Mouse (Mus musculus) embryo, embryonic 10 days (tissue): ENCODE results near the gene Ugt1a9.
"Not testable (repeated sequence)": the region's sequence is repeated elsewhere in the genome, so short reads cannot be mapped to it uniquely, and the experiment has no call there.

Experiments used
- DNase-seq: peaks from one replicate; pipeline ENCODE4 v3.0.0-alpha.2; 2015; ENCODE audit warnings: low spot score

The Ugt1a9 gene

GRCm38 (mm10) chr1:88222216-88222615 lies 151.6 kb downstream of the Ugt1a9 start:
- DNase-seq: no peak

DNA sequence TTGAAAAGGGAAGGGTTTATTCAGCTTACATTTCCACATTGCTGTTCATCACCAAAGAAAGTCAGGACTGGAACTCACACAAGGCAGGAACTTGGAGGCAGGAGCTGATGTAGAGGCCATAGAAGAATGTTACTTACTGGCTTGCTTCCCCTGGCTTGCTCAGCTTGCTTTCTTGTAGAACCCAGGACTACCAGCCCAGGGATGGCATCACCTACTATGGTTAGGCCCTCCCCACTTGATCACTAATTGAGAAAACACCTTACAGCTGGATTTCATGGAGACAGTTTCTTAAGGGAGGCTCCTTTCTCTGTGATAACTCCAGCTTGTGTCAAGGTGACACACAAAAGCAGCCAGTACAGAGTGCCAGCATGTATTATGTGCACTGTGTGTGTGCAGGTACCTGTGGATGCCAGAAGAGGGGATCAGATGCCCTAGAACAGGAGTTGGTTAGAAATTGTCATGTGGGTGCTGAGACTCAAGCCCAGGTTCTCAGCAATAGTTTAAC lies 152.5 kb downstream of the Ugt1a9 start:
- not testable (repeated sequence) for DNase-seq

GRCm38 (mm10) chr1:88223591-88223990 lies 153.0 kb downstream of the Ugt1a9 start:
- DNase-seq: no peak

DNA sequence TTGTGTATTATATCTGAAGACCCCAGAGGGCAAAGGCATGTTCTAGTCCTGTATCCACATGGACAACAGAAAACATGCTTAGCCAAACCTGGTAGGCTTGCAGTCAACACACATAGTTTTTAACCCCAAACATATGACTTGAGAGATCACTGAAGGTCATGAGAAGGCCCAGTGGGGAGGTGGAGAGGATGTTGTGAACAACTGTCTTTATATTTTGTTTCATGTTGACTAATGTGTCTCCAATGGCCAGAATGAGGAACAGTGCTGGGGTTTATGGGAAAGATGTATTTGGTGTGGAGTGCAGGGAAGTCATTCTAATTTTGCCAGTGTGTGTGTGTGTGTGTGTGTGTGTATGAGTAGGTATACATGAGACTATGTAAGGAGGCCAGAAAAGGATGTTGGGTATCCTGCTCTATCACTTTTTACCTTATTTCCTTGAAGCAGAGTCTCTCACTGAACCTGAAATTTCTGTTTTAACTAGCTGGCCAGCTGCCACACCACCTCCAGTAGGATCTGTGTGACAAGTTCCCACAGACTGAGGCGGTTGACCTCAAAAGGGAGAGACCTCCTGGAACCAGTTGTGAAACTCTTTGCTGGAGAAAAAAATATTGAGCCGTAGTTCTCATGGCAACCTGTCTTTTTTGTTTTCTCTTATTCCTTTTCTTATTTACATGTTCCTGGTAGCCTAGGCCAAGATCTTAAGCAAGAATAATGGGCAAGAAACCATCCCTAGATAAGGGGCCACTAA lies 153.6 kb downstream of the Ugt1a9 start:
- no peak for DNase-seq

- not testable (repeated sequence) for DNase-seq
These were observed 154.7 kb downstream of the Ugt1a9 start for GRCm38 (mm10) chr1:88225301-88225700.

DNA sequence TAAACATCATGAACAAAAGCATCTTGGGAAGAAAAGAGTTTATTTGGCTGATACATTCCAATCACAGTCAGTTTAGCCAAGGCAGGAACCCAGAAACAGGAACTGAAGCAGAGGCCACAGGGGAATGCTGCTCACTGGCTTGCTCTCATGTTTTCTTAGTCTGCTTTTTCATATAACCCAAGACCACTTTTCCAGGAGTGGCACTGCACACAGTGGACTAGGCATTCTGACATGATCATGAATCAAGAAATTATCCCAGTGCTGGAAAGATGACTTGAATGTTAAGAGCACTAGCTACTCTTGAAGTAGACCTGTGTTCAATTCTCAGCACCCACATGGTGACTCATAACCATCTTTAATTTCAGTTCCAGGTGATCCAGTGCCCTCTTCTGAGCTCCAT lies 155.1 kb downstream of the Ugt1a9 start:
- no peak for DNase-seq

GRCm38 (mm10) chr1:88226670-88227379 lies 156.2 kb downstream of the Ugt1a9 start, which contains the start of gene Mroh2a:
Gene Mroh2a, plus strand, starts transcription at chr1:88226986.
- no peak for DNase-seq

GRCm38 (mm10) chr1:88227482-88227881 lies 156.9 kb downstream of the Ugt1a9 start:
- DNase-seq: no peak

GRCm38 (mm10) chr1:88228121-88228520 lies 157.5 kb downstream of the Ugt1a9 start:
- no peak for DNase-seq

GRCm38 (mm10) chr1:88229566-88229965 lies 159.0 kb downstream of the Ugt1a9 start:
- DNase-seq: no peak

GRCm38 (mm10) chr1:88229986-88230385 lies 159.4 kb downstream of the Ugt1a9 start:
- DNase-seq: no peak

GRCm38 (mm10) chr1:88230421-88230820 lies 159.8 kb downstream of the Ugt1a9 start:
- DNase-seq: no peak

DNA sequence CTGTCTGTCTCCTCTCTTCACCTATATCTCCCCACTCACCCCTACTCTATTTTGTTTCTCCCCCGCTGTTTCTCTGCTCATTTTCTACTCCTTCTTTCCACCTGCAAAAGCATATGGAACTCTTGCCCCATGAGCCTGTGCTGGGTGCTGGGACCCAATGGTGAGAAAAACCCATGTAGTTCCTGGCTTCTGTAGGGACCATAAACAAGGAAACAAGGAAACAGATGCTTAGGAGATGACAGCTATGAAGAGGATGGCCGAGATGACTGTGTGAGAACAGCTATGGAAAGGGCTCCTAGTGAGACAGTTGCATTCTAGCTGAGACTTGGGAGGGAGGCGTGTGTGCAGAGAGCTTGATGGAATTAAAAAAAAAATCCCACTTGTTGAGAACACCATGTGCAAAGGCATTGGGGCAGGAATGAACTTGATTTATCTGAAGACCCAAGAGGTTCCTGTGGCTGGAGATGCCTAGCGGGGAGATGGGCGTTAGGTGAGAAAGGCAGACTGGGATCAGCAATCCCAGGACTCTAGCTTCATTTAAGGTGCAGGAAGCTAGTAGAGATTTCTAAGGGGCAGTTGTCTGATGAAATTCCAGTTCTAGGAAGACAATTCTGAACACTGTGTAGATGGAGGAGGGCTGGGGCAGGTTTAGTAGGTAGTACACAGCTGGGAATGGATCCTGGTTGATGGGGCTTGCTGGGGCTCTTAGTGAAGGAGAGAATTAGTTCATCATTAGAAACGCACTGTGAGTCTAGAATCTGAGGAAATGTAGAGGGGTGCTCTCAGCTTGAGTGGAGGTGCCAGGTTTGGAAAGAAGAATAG lies 160.6 kb downstream of the Ugt1a9 start:
- DNase-seq: no peak

- no peak for DNase-seq
These were observed 161.4 kb downstream of the Ugt1a9 start for GRCm38 (mm10) chr1:88231803-88232499.

GRCm38 (mm10) chr1:88232664-88233380 lies 162.2 kb downstream of the Ugt1a9 start:
- DNase-seq: no peak

GRCm38 (mm10) chr1:88233421-88234247 lies 163.0 kb downstream of the Ugt1a9 start:
- no peak for DNase-seq

- DNase-seq: no peak
These were observed 163.6 kb downstream of the Ugt1a9 start for GRCm38 (mm10) chr1:88234248-88234610.

- no peak for DNase-seq
These were observed 164.0 kb downstream of the Ugt1a9 start for GRCm38 (mm10) chr1:88234646-88235045.

- no peak for DNase-seq
These were observed 164.7 kb downstream of the Ugt1a9 start for GRCm38 (mm10) chr1:88235046-88235893.
